Mouse (Mus musculus) liver, postnatal 0 days (tissue): ENCODE results near the gene Ptpn1. TPM values are rescaled to one million over a fixed set of nuclear protein-coding genes. Genes with fewer than 3 reads are reported as not detected.

Source experiments
- ATAC-seq: fragments of 200-750 bp; cut with Nextera tagmentation; 2 replicates; pipeline ENCODE4 v1.8.0; 2017; ENCODE audit warnings: mild to moderate bottlenecking, moderate library complexity
- DNase-seq: peaks from one replicate; pipeline ENCODE4 v3.0.0-alpha.2; 2016
- H3K27ac ChIP-seq: fragments of 300-500 bp; sonication (generic); 2 replicates; pipeline ENCODE4 v1.5.1; 2014; ENCODE audit warnings: antibody characterized with exemption, moderate library complexity, mild to moderate bottlenecking, low read depth
- H3K27me3 ChIP-seq: fragments of 300-500 bp; sonication (generic); 2 replicates; pipeline ENCODE4 v1.6.1; 2014; ENCODE audit warnings: low read length, control low read depth, mixed read lengths; ENCODE audit not compliant: insufficient read depth
- H3K36me3 ChIP-seq: fragments of 300-500 bp; sonication (generic); replicated peaks from 2 replicates; pipeline ENCODE4 v1.6.1; 2014; ENCODE audit warnings: mild to moderate bottlenecking, control low read depth, low read length, moderate library complexity, mixed read lengths; ENCODE audit not compliant: insufficient read depth
- H3K4me1 ChIP-seq: fragments of 300-500 bp; sonication (generic); 2 replicates; pipeline ENCODE4 v1.6.1; 2014; ENCODE audit warnings: antibody characterized with exemption, mild to moderate bottlenecking, control low read depth; ENCODE audit not compliant: insufficient read depth
- H3K4me2 ChIP-seq: fragments of 300-500 bp; sonication (generic); 2 replicates; pipeline ENCODE4 v1.6.1; 2014; ENCODE audit warnings: low read depth, mild to moderate bottlenecking, low read length, moderate library complexity, mixed read lengths
- H3K4me3 ChIP-seq: fragments of 300-500 bp; sonication (generic); 2 replicates; pipeline ENCODE4 v1.5.1; 2014; ENCODE audit warnings: low read depth, low read length
- H3K9ac ChIP-seq: fragments of 300-500 bp; sonication (generic); replicated peaks from 2 replicates; pipeline ENCODE4 v1.6.1; 2014; ENCODE audit warnings: mild to moderate bottlenecking, moderate library complexity
- H3K9me3 ChIP-seq: fragments of 300-500 bp; sonication (generic); 2 replicates; pipeline ENCODE4 v1.6.1; 2016; ENCODE audit warnings: mild to moderate bottlenecking, control low read depth, low read length, mixed read lengths
- CTCF ChIP-seq: sonication (generic); IDR thresholded peaks from 2 replicates; pipeline ENCODE4 v1.5.1; 2016; ENCODE audit warnings: antibody characterized with exemption, low read depth
- EP300 ChIP-seq: IDR thresholded peaks from 2 replicates; pipeline ENCODE4 v1.6.1; 2016; ENCODE audit warnings: antibody characterized with exemption, low read depth, mild to moderate bottlenecking
- WGBS: fragments of 180-500 bp; shearing (Covaris S2); extraction: QIAGEN DNeasy Blood & Tissue Kit; methylation state at CpG from one replicate; pipeline ENCODE4 v1.1.7; 2014; ENCODE audit not compliant: insufficient replicate concordance; 5-methylcytosine and 5-hydroxymethylcytosine counted together
- polyA plus RNA-seq: library from polyadenylated mRNA; unstranded; fragments of >200 nt; fragmentation: Nextera tagmentation; extraction: Ambion mirVana; gene quantifications from 2 replicates; pipeline ENCODE4 v1.2.1, GENCODE M21; 2015

The Ptpn1 gene
- polyA plus RNA-seq, 1 experiment from 2014 or later = 32.4 TPM

DNA sequence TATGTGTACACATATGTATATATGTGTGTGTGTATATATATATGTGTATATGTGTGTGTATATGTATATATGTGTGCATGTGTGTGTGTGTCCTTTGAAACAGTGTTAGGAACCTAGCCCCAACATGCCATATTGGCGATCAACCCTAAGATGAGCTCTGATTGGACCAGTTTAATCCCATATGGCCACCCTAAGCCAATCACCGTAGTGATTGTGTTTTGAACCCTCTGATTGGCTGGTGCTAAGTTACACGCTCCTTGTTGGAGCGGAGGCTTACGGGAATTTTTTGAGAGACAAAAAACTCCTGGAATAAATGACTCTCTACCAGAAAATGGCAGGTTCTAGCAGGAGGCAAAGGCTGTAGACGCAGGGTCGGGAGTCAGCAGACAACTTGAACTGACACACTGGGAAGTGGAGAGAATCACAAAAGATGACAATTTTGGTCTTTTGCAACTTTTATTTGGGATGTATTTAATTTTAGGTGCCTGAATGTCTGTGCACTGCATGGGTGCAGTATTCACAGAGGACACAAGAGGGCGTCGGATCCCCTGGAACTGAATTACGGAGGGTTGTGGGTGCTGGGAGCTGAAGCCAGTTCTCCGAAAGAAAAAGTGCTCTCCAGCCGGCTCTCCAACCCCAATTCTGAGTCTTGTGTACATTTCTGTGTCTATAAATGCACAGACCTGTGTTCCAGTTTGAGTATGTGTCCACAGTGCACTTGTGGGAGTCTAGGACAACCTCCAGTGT is 27.1 kb upstream of the Ptpn1 start:
- WGBS = 77% methylated on average over 12 of the region's 12 CpGs
- ATAC-seq (no peak), DNase-seq (no peak)
- Histone ChIP-seq H3K4me2 (no peak overlapping the region), H3K4me3 (no peak overlapping the region), H3K27me3 (no peaks in the 10 kb centered on the region), H3K36me3 (no peaks in the 10 kb centered on the region), H3K27ac (no peak overlapping the region), H3K4me1 (no peaks in the 10 kb centered on the region), H3K9me3 (no peaks in the 10 kb centered on the region), H3K9ac (no peak overlapping the region)
- TF ChIP-seq EP300 = no peak
- peak; percentile 32; the same call in 1 of the 2 replicates for TF ChIP-seq CTCF

DNA sequence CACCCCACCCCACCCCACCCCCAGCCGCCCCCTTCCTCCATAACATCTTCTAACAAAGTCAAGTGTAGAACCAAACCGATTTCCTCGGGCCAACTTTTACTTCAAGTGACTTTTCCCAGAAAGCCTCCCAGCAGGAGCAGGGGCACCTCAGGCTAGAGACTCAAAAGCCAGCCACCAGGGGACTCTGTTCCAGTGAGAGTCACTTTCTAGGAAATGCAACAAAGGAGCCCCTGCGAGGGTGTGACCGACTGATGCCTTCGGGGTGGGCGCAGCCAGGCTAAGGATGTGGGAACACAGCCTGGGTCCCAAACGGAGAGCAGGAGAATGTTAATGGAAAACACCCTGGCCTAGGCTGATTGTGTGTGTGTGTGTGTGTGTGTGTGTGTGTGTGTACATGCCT is 26.3 kb upstream of the Ptpn1 start:
- H3K4me2 ChIP-seq = no peak overlapping the region
- no peaks in the 10 kb centered on the region for H3K36me3 ChIP-seq
- DNase-seq (no peak), ATAC-seq (no peak)
- 63% methylated on average over 8 of the region's 8 CpGs for WGBS
- H3K4me1 ChIP-seq = 0 out of 2 replicates have a peak, but pooled peaks cover 2% of the 10 kb centered on the region
- H3K4me3 ChIP-seq = no peak overlapping the region
- H3K27ac ChIP-seq = no peak overlapping the region
- no peaks in the 10 kb centered on the region for H3K27me3 ChIP-seq
- TF ChIP-seq CTCF (no peak), EP300 (no peak)
- no peaks in the 10 kb centered on the region for H3K9me3 ChIP-seq
- H3K9ac ChIP-seq = no peak overlapping the region

DNA sequence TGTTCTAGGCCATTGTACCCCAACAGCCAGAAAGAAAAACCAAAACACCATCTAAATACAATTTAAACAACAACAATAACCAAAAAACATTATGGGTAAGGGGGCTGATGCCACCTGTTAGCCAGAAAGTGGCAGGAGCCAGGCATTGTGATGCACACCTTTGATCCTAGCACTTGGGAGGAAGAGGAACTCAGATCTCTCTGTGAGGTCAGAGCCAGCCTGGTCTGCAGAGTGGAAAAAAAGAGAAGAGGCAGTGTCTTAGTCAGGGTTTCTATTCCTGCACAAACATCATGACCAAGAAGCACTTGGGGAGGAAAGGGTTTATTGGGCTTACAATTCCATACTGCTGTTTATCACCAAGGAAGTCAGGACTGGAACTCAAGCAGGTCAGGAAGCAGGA is 25.1 kb upstream of the Ptpn1 start:
- ATAC-seq (no peak), DNase-seq (no peak)
- no peaks in the 10 kb centered on the region for H3K9me3 ChIP-seq
- no peak overlapping the region for H3K9ac ChIP-seq
- H3K4me1 ChIP-seq = 0 out of 2 replicates have a peak, but pooled peaks cover 2% of the 10 kb centered on the region
- H3K27me3 ChIP-seq = no peaks in the 10 kb centered on the region
- no peak for TF ChIP-seq EP300
- TF ChIP-seq CTCF = no peak
- H3K4me3 ChIP-seq = no peak overlapping the region
- H3K4me2 ChIP-seq = no peak overlapping the region
- H3K27ac ChIP-seq = no peak overlapping the region
- H3K36me3 ChIP-seq = no peaks in the 10 kb centered on the region

DNA sequence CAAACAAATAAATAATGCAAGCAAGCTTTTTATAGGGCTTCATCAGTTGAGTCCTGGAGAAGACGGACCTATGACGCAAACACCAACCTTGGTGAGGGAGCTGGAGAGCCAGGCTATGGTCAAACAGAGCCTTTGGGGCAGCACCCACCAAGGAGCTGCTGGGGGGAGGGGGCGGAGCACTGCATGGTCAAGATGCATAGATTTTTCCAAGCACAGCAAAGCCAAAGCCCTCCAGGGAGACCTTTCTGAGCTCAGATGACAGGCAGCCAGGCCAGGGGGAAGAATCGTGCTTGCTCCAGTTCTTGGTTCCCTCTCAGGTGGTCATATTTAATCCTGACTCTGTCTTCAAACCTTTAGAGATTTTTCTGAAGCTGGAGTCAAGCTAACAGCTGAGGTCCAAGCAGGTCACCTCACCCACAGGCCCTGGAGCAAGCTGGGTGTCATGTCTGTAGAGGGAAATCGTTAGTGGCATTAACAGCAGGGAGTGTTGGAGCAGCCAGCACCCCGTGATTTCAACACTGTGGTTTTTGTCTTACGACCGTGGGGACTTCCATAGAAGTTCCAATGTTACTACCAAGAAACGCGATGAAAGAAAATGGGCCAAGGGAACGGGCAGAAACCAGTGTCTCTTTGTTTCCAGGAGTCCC is 22.2 kb upstream of the Ptpn1 start:
- ATAC-seq (no peak), DNase-seq (no peak)
- TF ChIP-seq EP300 (no peak), CTCF (no peak)
- H3K36me3 ChIP-seq = no peaks in the 10 kb centered on the region
- no peak overlapping the region for H3K4me2 ChIP-seq
- 0 out of 2 replicates have a peak, but pooled peaks cover 2% of the 10 kb centered on the region for H3K9me3 ChIP-seq
- 0 out of 2 replicates have a peak, but pooled peaks cover 2% of the 10 kb centered on the region for H3K4me1 ChIP-seq
- H3K27me3 ChIP-seq = no peaks in the 10 kb centered on the region
- H3K4me3 ChIP-seq = no peak overlapping the region
- WGBS = 63% methylated on average over 11 of the region's 11 CpGs
- no peak overlapping the region for H3K27ac ChIP-seq
- no peak overlapping the region for H3K9ac ChIP-seq

DNA sequence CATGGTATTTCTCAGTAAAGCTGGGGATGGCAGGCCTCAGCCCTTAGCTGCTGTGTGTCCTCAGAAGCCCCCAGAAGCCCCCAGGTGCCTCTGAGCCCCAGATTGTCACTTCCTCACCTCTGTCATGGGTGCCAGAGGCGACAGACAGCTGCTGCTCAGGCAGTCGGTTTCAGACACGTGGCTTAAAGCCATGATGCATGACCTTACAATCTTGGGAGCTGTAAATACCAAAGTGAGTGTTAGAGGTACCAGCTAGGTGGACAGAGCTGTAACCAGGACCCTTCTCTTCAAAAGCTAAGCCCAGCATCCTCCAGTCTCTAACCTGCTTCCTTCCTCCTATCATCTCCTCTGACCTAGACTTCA is 21.7 kb upstream of the Ptpn1 start:
- Histone ChIP-seq H3K27ac (no peak overlapping the region), H3K9ac (no peak overlapping the region), H3K4me3 (no peak overlapping the region), H3K36me3 (no peaks in the 10 kb centered on the region), H3K4me2 (no peak overlapping the region), H3K27me3 (no peaks in the 10 kb centered on the region), H3K9me3 (0 out of 2 replicates have a peak, but pooled peaks cover 2% of the 10 kb centered on the region), H3K4me1 (0 out of 2 replicates have a peak, but pooled peaks cover 2% of the 10 kb centered on the region)
- TF ChIP-seq CTCF = no peak
- no peak for TF ChIP-seq EP300
- ATAC-seq = no peak
- 38% methylated on average over 3 of the region's 3 CpGs for WGBS
- DNase-seq = no peak

DNA sequence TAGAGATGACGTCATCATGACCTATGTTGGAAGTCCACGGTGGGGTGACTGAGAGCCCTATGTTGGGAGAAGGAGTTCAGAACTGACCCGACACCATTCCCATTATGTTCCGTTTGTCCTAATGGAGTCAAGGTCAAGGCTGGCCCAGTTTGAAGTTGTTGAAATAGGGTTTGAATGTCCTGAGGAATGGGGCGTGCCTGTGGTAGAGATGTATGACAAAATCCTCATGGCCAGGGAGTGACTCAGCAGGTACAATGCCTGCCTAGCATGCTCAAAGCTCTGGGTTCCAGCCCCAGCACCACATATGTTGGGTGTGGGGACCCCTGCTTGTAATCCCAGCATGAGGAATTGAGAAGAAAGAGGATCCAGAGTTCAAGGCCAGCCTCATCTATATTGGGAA is 20.3 kb upstream of the Ptpn1 start:
- WGBS = 87% methylated on average over 5 of the region's 5 CpGs

More for the DNA sequence above, 20.3 kb upstream of the Ptpn1 start:
- no peak for DNase-seq
- Histone ChIP-seq H3K4me1 (0 out of 2 replicates have a peak, but pooled peaks cover 2% of the 10 kb centered on the region), H3K9ac (no peak overlapping the region), H3K4me2 (no peak overlapping the region), H3K36me3 (no peaks in the 10 kb centered on the region), H3K27me3 (no peaks in the 10 kb centered on the region), H3K4me3 (no peak overlapping the region), H3K27ac (no peak overlapping the region), H3K9me3 (0 out of 2 replicates have a peak, but pooled peaks cover 2% of the 10 kb centered on the region)
- TF ChIP-seq EP300 (no peak), CTCF (no peak)
- ATAC-seq = no peak
